In genomic region chr6:83180605-83181004, GRCm38 (mm10) we compare ENCODE assay signal across 19 mouse cellular contexts. TPM values are rescaled to one million over a fixed set of nuclear protein-coding genes. Genes with fewer than 3 reads are reported as not detected.
DNase-seq lines count a peak whose midpoint lies in the region; ATAC-seq and TF ChIP-seq lines count a peak whose summit lies in the region.
"Had no signal": no experiment of that assay in that cellular context is flagged by ENCODE, and none has a peak within 500 bp of the region (broad histone marks: within the 10 kb centered on the region; RNA-seq: fewer than 3 reads in every experiment).

No protein-coding gene starts in this region.

- no peaks in the 10 kb centered on the region for H3K27me3 ChIP-seq in forebrain, embryonic 13.5 days
- H3K27me3 ChIP-seq in forebrain, embryonic 10.5 days (ENCODE audit: poor library complexity, severe bottlenecking): no peaks in the 10 kb centered on the region
- no peaks in the 10 kb centered on the region for H3K27me3 ChIP-seq in hindbrain, embryonic 10.5 days (ENCODE audit: insufficient read depth, poor library complexity, severe bottlenecking)
- no peaks in the 10 kb centered on the region for H3K27me3 ChIP-seq in hindbrain, postnatal 0 days (ENCODE audit: insufficient read depth, low read length)
- no peaks in the 10 kb centered on the region for H3K27me3 ChIP-seq in neural tube, embryonic 13.5 days
- no peaks in the 10 kb centered on the region for H3K27me3 ChIP-seq in thymus, adult 2 months (ENCODE audit: control insufficient read depth, insufficient read depth, low read length)
- H3K27me3 ChIP-seq: embryonic facial prominence, embryonic 15.5 days; heart, embryonic 15.5 days; intestine, embryonic 15.5 days; liver, embryonic 13.5 days; Patski had no signal

- H3K4me3 ChIP-seq in forebrain, embryonic 13.5 days: no peak overlapping the region
- no peak overlapping the region for H3K4me3 ChIP-seq in forebrain, embryonic 10.5 days
- peak overlapping the region; percentile 47; the same call in 1 of the 2 replicates for H3K4me3 ChIP-seq in hindbrain, embryonic 10.5 days
- peak overlapping the region; percentile 52; the same call in 1 of the 2 replicates for H3K4me3 ChIP-seq in hindbrain, postnatal 0 days (ENCODE audit: low read length)
- H3K4me3 ChIP-seq in neural tube, embryonic 13.5 days: peak overlapping the region; percentile 49
- H3K4me3 ChIP-seq in thymus, adult 2 months (ENCODE audit: control insufficient read depth, insufficient read depth, low read length): no peak overlapping the region
- H3K4me3 ChIP-seq: embryonic facial prominence, embryonic 15.5 days; gastrocnemius, adult 2 months; heart, embryonic 15.5 days; intestine, embryonic 15.5 days; liver, embryonic 13.5 days had no signal

- peaks cover 32% of the 10 kb centered on the region for H3K36me3 ChIP-seq in forebrain, embryonic 13.5 days (ENCODE audit: poor library complexity, severe bottlenecking)
- H3K36me3 ChIP-seq in forebrain, embryonic 10.5 days (replicated peaks): peaks cover 31% of the 10 kb centered on the region
- peaks cover 38% of the 10 kb centered on the region for H3K36me3 ChIP-seq in hindbrain, embryonic 10.5 days
- H3K36me3 ChIP-seq in hindbrain, postnatal 0 days (ENCODE audit: insufficient read depth, low read length): peaks cover 13% of the 10 kb centered on the region; the same call in 1 of the 2 replicates
- H3K36me3 ChIP-seq in neural tube, embryonic 13.5 days: peaks cover 34% of the 10 kb centered on the region
- H3K36me3 ChIP-seq in thymus, adult 2 months (ENCODE audit: control insufficient read depth, insufficient read depth, low read length): 0 out of 2 replicates have a peak, but pooled peaks cover 4% of the 10 kb centered on the region

- TF ChIP-seq CTCF in hindbrain, postnatal 0 days (IDR thresholded peaks at IDR 0.05; ENCODE audit: low read depth): no peak
- no peak for TF ChIP-seq CTCF in thymus, adult 2 months (IDR thresholded peaks at IDR 0.05; ENCODE audit: borderline replicate concordance, control insufficient read depth, extremely low read depth, insufficient read depth, low read length, poor library complexity)

- no peak for ATAC-seq in forebrain, embryonic 13.5 days
- no peak for ATAC-seq in hindbrain, postnatal 0 days
- no peak for ATAC-seq in neural tube, embryonic 13.5 days (ENCODE audit: low read depth)
- ATAC-seq: Patski had no signal

- peaks cover 20% of the 10 kb centered on the region for H3K4me1 ChIP-seq in forebrain, embryonic 13.5 days
- peaks cover 28% of the 10 kb centered on the region for H3K4me1 ChIP-seq in forebrain, embryonic 10.5 days
- H3K4me1 ChIP-seq in hindbrain, embryonic 10.5 days (replicated peaks): peaks cover 25% of the 10 kb centered on the region
- H3K4me1 ChIP-seq in hindbrain, postnatal 0 days (ENCODE audit: insufficient read depth, low read length): peaks cover 16% of the 10 kb centered on the region; the same call in 1 of the 2 replicates
- peaks cover 34% of the 10 kb centered on the region for H3K4me1 ChIP-seq in neural tube, embryonic 13.5 days (replicated peaks)
- peaks cover 4% of the 10 kb centered on the region; the same call in 1 of the 2 replicates for H3K4me1 ChIP-seq in thymus, adult 2 months (replicated peaks; ENCODE audit: control insufficient read depth, insufficient read depth, low read length)

- 0 out of 2 replicates have a peak overlapping the region, but pooled peaks have one; percentile 66 for H3K4me2 ChIP-seq in forebrain, embryonic 13.5 days
- peak overlapping the region; percentile 71 for H3K4me2 ChIP-seq in hindbrain, postnatal 0 days (ENCODE audit: low read depth, low read length)
- peak overlapping the region; percentile 68 for H3K4me2 ChIP-seq in neural tube, embryonic 13.5 days
- H3K4me2 ChIP-seq: embryonic facial prominence, embryonic 15.5 days; heart, embryonic 15.5 days; intestine, embryonic 15.5 days; liver, embryonic 13.5 days had no signal

- DNase-seq in forebrain, embryonic 10.5 days (ENCODE audit: extremely low spot score, low spot score): no peak
- no peak for DNase-seq in hindbrain, embryonic 10.5 days (ENCODE audit: low spot score)
- DNase-seq in hindbrain, postnatal 0 days (ENCODE audit: low spot score): no peak
- DNase-seq in thymus, adult 2 months: no peak
- DNase-seq in layer of hippocampus, postnatal 36 days: no peak
- DNase-seq: B cell, adult 2 months; cerebellum, adult 8-10 months; gastrocnemius, adult 2 months; heart, adult 11 months; liver, embryonic 13.5 days; lung, postnatal 14 days; thymus, postnatal 36 days had no signal

- WGBS in forebrain, embryonic 13.5 days: 90% methylated on average over 6 of the region's 6 CpGs
- 85% methylated on average over 6 of the region's 6 CpGs for WGBS in forebrain, embryonic 10.5 days
- 85% methylated on average over 6 of the region's 6 CpGs for WGBS in hindbrain, embryonic 10.5 days
- WGBS in hindbrain, postnatal 0 days: 78% methylated on average over 6 of the region's 6 CpGs
- WGBS in neural tube, embryonic 13.5 days: 79% methylated on average over 6 of the region's 6 CpGs
- WGBS in thymus, adult 2 months: 93% methylated on average over 6 of the region's 6 CpGs

- H3K9ac ChIP-seq in forebrain, embryonic 13.5 days: no peak overlapping the region
- no peak overlapping the region; the same call in 1 of the 2 replicates for H3K9ac ChIP-seq in hindbrain, postnatal 0 days (replicated peaks; ENCODE audit: low read length)
- H3K9ac ChIP-seq in neural tube, embryonic 13.5 days: peak overlapping the region; percentile 80
- H3K9ac ChIP-seq: embryonic facial prominence, embryonic 15.5 days; heart, embryonic 15.5 days; intestine, embryonic 15.5 days; liver, embryonic 13.5 days had no signal

- TF ChIP-seq POLR2A in thymus, adult 2 months (IDR thresholded peaks at IDR 0.05; ENCODE audit: control insufficient read depth, extremely low read depth, insufficient read depth, low read length, poor library complexity): no peak

- H3K27ac ChIP-seq in forebrain, embryonic 13.5 days: no peak overlapping the region
- no peak overlapping the region for H3K27ac ChIP-seq in forebrain, embryonic 10.5 days
- H3K27ac ChIP-seq in hindbrain, embryonic 10.5 days: no peak overlapping the region; the same call in 1 of the 2 replicates
- no peak overlapping the region for H3K27ac ChIP-seq in hindbrain, postnatal 0 days
- no peak overlapping the region for H3K27ac ChIP-seq in neural tube, embryonic 13.5 days (replicated peaks)
- H3K27ac ChIP-seq in thymus, adult 2 months (ENCODE audit: control insufficient read depth, insufficient read depth, low read length): no peak overlapping the region
- H3K27ac ChIP-seq: embryonic facial prominence, embryonic 15.5 days; heart, embryonic 15.5 days; intestine, embryonic 15.5 days; kidney, postnatal 0 days; liver, embryonic 13.5 days had no signal

- H3K9me3 ChIP-seq in forebrain, embryonic 13.5 days (replicated peaks): no peaks in the 10 kb centered on the region
- H3K9me3 ChIP-seq in forebrain, embryonic 10.5 days: no peaks in the 10 kb centered on the region
- H3K9me3 ChIP-seq in hindbrain, embryonic 10.5 days: no peaks in the 10 kb centered on the region
- no peaks in the 10 kb centered on the region for H3K9me3 ChIP-seq in hindbrain, postnatal 0 days (ENCODE audit: low read length)
- H3K9me3 ChIP-seq in neural tube, embryonic 13.5 days: no peaks in the 10 kb centered on the region
- H3K9me3 ChIP-seq: embryonic facial prominence, embryonic 15.5 days; heart, embryonic 15.5 days; intestine, embryonic 15.5 days; liver, embryonic 13.5 days had no signal

RNA-seq across cellular contexts. Expression of gene Dctn1, which starts 14.9 kb away (rescaled TPM):
- 108 and 113 TPM in 2 replicates for polyA plus RNA-seq in forebrain, embryonic 13.5 days (2015; fragmentation: Nextera tagmentation; extraction: Ambion mirVana)
- 88.8 and 93.8 TPM in 2 replicates for polyA plus RNA-seq in forebrain, embryonic 10.5 days (2016; fragmentation: Nextera tagmentation; extraction: Ambion mirVana)
- 121 and 140 TPM in 2 replicates for polyA plus RNA-seq in hindbrain, embryonic 10.5 days (2016; fragmentation: Nextera tagmentation; extraction: Ambion mirVana)
- 124 and 132 TPM in 2 replicates for total RNA-seq in hindbrain, postnatal 0 days (2014; rRNA removed)
- polyA plus RNA-seq in hindbrain, postnatal 0 days (2015; fragmentation: Nextera tagmentation; extraction: Ambion mirVana): 145 and 153 TPM in 2 replicates
- 165 and 176 TPM in 2 replicates for polyA plus RNA-seq in neural tube, embryonic 13.5 days (2015; fragmentation: Nextera tagmentation; extraction: Ambion mirVana)
- polyA plus RNA-seq in thymus, adult 2 months (2012; rRNA removed): 166 and 167 TPM in 2 replicates
- 100 to 1,000 TPM; 384 to 404 TPM for total RNA-seq in layer of hippocampus, postnatal 36 days (2021)

RNA-seq across cellular contexts. Expression of gene 1700003E16Rik, which starts 24.4 kb away (rescaled TPM):
- 2.7 and 3.6 TPM in 2 replicates for polyA plus RNA-seq in forebrain, embryonic 13.5 days (2015; fragmentation: Nextera tagmentation; extraction: Ambion mirVana)
- polyA plus RNA-seq in forebrain, embryonic 10.5 days (2016; fragmentation: Nextera tagmentation; extraction: Ambion mirVana): 1.3 and 1.9 TPM in 2 replicates
- 3.1 and 6.0 TPM in 2 replicates for polyA plus RNA-seq in hindbrain, embryonic 10.5 days (2016; fragmentation: Nextera tagmentation; extraction: Ambion mirVana)
- total RNA-seq in hindbrain, postnatal 0 days (2014; rRNA removed): 12.7 and 17.8 TPM in 2 replicates
- 10.2 and 11.4 TPM in 2 replicates for polyA plus RNA-seq in hindbrain, postnatal 0 days (2015; fragmentation: Nextera tagmentation; extraction: Ambion mirVana)
- 2.1 and 3.3 TPM in 2 replicates for polyA plus RNA-seq in neural tube, embryonic 13.5 days (2015; fragmentation: Nextera tagmentation; extraction: Ambion mirVana)
- 0.19 and 0.38 TPM in 2 replicates for polyA plus RNA-seq in thymus, adult 2 months (2012; rRNA removed)
- 10 to 100 TPM; 23.4 to 24.0 TPM for total RNA-seq in layer of hippocampus, postnatal 36 days (2021)

RNA-seq across cellular contexts. Expression of gene Wdr54, which starts 24.4 kb away (rescaled TPM):
- polyA plus RNA-seq in forebrain, embryonic 13.5 days (2015; fragmentation: Nextera tagmentation; extraction: Ambion mirVana): 17.5 and 18.4 TPM in 2 replicates
- polyA plus RNA-seq in forebrain, embryonic 10.5 days (2016; fragmentation: Nextera tagmentation; extraction: Ambion mirVana): 13.9 and 14.7 TPM in 2 replicates
- 14.2 and 15.9 TPM in 2 replicates for polyA plus RNA-seq in hindbrain, embryonic 10.5 days (2016; fragmentation: Nextera tagmentation; extraction: Ambion mirVana)
- 8.5 and 13.8 TPM in 2 replicates for total RNA-seq in hindbrain, postnatal 0 days (2014; rRNA removed)
- 19.9 and 20.0 TPM in 2 replicates for polyA plus RNA-seq in hindbrain, postnatal 0 days (2015; fragmentation: Nextera tagmentation; extraction: Ambion mirVana)
- polyA plus RNA-seq in neural tube, embryonic 13.5 days (2015; fragmentation: Nextera tagmentation; extraction: Ambion mirVana): 14.9 and 16.0 TPM in 2 replicates
- 0.80 and 0.89 TPM in 2 replicates for polyA plus RNA-seq in thymus, adult 2 months (2012; rRNA removed)
- 10 to 100 TPM; 24.2 to 25.3 TPM for total RNA-seq in layer of hippocampus, postnatal 36 days (2021)

RNA-seq across cellular contexts. Expression of gene Slc4a5, which starts 39.0 kb away (rescaled TPM):
- 0.34 and 0.62 TPM in 2 replicates for polyA plus RNA-seq in forebrain, embryonic 13.5 days (2015; fragmentation: Nextera tagmentation; extraction: Ambion mirVana)
- 0.30 and 1.1 TPM in 2 replicates for polyA plus RNA-seq in forebrain, embryonic 10.5 days (2016; fragmentation: Nextera tagmentation; extraction: Ambion mirVana)
- 1.1 and 5.3 TPM in 2 replicates for polyA plus RNA-seq in hindbrain, embryonic 10.5 days (2016; fragmentation: Nextera tagmentation; extraction: Ambion mirVana)
- 5.2 and 6.0 TPM in 2 replicates for total RNA-seq in hindbrain, postnatal 0 days (2014; rRNA removed)
- 2.5 and 2.8 TPM in 2 replicates for polyA plus RNA-seq in hindbrain, postnatal 0 days (2015; fragmentation: Nextera tagmentation; extraction: Ambion mirVana)
- polyA plus RNA-seq in neural tube, embryonic 13.5 days (2015; fragmentation: Nextera tagmentation; extraction: Ambion mirVana): 0.17 and 0.56 TPM in 2 replicates
- 0.57 and 0.62 TPM in 2 replicates for polyA plus RNA-seq in thymus, adult 2 months (2012; rRNA removed)
- 1 to 10 TPM in 1 of 2 experiments, under 1 TPM in 1; 0.57 to 2.8 TPM for total RNA-seq in layer of hippocampus, postnatal 36 days (2021)
- total RNA-seq: gastrocnemius, adult 2 months had no signal

RNA-seq across cellular contexts. Expression of gene Rtkn, which starts 45.3 kb away (rescaled TPM):
- polyA plus RNA-seq in forebrain, embryonic 13.5 days (2015; fragmentation: Nextera tagmentation; extraction: Ambion mirVana): 10.4 and 10.5 TPM in 2 replicates
- 32.1 and 32.7 TPM in 2 replicates for polyA plus RNA-seq in forebrain, embryonic 10.5 days (2016; fragmentation: Nextera tagmentation; extraction: Ambion mirVana)
- polyA plus RNA-seq in hindbrain, embryonic 10.5 days (2016; fragmentation: Nextera tagmentation; extraction: Ambion mirVana): 40.5 and 46.4 TPM in 2 replicates
- 40.0 and 73.6 TPM in 2 replicates for total RNA-seq in hindbrain, postnatal 0 days (2014; rRNA removed)
- 20.8 and 21.1 TPM in 2 replicates for polyA plus RNA-seq in hindbrain, postnatal 0 days (2015; fragmentation: Nextera tagmentation; extraction: Ambion mirVana)
- polyA plus RNA-seq in neural tube, embryonic 13.5 days (2015; fragmentation: Nextera tagmentation; extraction: Ambion mirVana): 18.9 and 20.7 TPM in 2 replicates
- 40.5 and 41.3 TPM in 2 replicates for polyA plus RNA-seq in thymus, adult 2 months (2012; rRNA removed)
- total RNA-seq in layer of hippocampus, postnatal 36 days (2021): 10 to 100 TPM; 75.9 to 90.3 TPM

Comparison
In these comparisons a context has a peak if more than half of its experiments do, and no peak if none do; other contexts are left out.
1. H3K4me3 ChIP-seq: peak in hindbrain, embryonic 10.5 days (single experiment), hindbrain, postnatal 0 days (single experiment) and neural tube, embryonic 13.5 days (single experiment); none in forebrain, embryonic 13.5 days (single experiment), forebrain, embryonic 10.5 days (single experiment) and thymus, adult 2 months (single experiment).
2. Peak in every context shown above with its lines, with median percentiles within 50 percentile points of each other: H3K4me2 ChIP-seq.